Mouse (Mus musculus) B cell, adult 2 months (primary cell): ENCODE measurements at regions not wholly inside any gene's neighbourhood (a gene's known extent, or its start where the extent isn't known, plus 50 kb on each side); places are given as distances from the start of the nearest gene placed in this dataset.

Experiments used
- DNase-seq, 2 experiments: peaks; one replicate each; pipeline ENCODE4 v3.0.0; 2022

DNA sequence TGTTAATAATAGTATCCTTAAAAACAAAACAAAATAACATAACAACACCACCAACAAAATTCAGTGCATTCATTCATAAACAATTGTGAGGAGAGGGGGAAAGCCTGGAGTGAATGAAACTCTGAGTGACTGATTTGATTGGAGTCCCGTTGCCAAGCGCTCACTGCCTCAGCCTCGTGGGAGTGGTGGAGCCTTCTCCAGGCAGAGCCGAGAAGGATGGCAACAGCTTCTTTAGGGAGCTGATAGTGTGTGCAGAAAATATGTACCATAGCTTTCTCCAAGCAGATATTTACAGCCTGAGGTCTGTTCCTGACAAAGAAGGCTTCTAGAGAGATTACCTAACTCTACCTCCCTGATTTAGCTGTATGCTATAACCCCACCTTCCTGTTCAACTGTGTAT is 266.5 kb upstream of the Pik3r1 start:
- DNase-seq: no peak

DNA sequence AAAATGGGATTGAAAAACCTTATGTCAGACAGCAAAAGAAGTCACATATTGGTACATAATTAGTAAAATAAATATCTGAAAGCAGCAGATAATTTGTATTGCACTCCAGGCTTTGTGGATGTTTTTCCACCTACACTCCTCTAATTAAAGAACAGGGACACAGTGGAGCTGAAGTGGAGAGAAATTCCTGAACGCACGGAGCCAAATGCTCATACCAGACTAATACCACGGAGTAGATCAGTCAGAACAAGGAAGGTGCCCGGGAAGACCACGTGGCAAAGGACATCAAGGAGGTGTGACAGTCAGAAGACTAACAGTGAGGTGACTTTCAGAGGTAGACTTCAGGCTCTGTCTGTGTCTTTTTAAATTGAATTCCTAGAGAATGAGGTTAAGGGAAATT is 268.0 kb upstream of the Pik3r1 start:
- no peak for DNase-seq

DNA sequence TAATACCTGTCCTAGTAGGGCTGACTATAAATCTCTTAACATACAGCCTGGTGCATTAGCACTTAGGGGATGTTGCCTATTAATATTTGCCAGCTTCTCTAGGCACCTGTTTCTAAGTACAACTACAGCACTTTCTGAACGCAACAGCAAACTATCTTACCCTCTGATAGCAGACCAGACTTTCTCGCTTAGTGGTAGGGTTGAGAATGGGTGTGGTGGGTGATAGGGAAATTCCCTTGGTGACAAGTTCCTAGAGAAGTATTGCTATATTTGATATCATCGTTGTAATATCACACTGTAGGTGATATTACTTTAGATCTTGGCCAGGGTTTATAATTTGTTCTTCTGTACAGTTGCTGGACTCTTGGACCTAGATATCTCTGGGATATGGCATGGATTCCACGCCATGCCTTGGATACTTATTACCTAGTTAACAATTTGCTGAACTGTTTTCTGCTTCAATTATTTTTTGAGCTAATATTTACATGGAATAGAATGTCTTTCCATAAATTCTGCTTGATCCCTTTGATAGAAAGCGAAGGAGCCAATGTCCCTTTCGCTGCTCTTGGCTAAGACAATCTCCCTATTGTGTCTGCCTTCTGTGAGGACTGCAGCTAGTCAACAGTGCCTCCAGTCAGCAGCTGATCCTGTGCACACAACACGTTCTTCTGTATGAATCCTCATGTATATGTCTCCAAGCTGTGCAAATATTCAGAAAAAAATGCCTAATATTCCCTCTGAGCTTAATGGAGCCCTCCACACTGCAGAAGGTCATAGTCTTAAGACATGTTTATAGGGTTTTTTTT is 269.0 kb upstream of the Pik3r1 start:
- no peak for DNase-seq

DNA sequence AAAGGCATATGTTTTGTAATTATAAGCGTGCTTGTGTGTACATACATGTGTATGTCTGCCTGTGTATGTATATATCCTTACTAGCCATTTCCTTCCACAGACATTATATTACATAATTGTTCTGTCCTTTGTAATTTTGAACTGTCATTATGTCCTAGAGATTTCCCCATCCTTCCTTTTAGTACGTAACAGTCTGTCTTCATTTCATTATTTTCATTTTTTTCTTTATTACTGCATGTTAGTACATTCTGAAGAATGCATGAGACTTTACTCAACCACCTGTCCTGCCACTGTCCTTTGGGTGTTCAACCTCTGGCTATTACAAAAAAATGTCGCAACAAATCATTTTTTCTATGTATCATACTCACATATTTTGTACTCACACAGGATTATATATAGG is 292.2 kb upstream of the Pik3r1 start:
- no peak for DNase-seq

DNA sequence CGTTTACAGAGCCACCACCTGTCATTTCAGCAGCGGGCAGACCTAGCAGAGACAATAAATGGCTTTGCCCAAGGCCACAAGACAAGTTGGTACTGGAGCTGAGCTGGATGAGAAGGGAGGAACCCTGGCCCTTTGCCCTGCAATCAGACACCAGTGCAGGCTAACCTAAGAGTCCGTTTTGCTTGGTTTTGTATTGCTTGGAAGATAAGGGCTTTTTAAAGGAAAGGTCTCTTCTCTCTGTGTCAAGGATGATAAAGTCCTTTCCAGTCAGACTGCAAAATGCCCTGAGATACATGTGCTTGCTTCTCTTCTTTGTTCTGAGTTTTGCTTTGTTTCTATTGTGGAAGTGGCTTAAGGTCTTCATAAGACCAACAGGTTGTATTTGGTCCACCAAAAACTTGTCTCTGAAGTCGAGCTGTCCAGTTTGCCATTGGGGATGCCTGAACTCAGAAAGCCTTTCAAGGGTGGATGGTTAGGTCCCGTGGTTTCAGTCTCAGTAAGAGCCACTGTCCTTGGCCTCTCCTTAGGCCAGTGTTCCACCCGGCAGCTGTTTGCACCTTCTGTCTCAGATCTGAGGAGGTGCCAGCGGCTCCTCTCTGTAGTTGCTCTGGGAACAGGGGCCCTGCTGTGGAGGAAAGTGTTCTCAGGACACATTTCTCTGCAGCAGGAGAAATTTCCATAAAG is 296.7 kb upstream of the Pik3r1 start:
- DNase-seq: no peak

DNA sequence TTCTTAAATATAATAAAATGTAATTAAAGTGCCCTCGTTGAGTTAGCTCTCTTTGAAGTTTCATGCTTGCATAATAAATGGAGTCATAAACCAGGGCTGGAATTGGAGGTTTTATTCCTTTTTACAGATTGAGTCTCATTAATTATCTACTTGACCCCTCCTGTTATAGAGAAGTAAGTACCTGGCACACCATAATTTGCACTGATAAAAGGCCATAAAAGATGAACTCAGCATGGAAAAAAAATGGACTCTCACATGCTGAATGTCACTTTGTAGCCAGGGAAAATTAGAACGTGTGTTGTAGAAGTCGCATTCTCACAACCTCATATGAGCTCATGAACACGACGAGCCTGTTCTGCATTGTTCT is 297.2 kb upstream of the Pik3r1 start:
- DNase-seq: no peak

DNA sequence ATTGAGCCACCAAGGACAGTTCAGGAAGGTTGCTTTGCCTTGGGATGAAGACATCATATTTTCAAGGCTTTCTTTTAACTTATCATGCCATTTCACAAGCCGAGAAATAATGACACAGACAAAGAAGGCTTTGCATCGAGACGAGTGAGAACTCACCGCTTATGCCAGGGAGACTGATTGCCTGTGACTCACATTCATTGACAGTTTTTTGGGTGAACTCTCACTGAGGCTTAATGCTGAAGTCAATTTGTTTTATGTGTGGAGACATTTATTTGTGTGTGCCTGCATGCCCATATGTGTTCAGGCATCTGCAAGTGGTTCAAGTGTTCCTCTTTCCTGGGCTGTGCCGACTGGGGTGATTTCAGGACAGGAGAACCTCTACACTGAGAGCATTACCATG is 297.8 kb upstream of the Pik3r1 start:
- DNase-seq: no peak

DNA sequence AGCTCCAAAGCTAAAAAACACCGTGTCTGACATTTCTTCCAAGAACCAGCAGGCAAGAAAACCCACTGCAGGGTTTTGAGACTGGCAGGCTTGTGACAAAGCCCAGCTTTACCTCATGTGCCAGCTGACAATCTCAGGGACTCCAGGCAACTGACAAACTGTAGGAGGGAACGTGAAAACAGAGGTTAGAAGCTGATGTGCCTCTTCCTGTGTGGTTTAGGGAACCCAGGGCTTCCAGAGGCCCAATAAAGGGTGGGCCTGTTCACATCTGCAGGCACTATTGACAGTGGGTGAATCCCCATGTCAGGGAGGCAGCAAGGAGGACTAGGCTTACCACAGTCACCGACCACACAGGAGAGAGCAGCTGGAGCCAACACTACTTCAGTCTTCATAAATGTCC is 302.7 kb upstream of the Pik3r1 start:
- DNase-seq: no peak

DNA sequence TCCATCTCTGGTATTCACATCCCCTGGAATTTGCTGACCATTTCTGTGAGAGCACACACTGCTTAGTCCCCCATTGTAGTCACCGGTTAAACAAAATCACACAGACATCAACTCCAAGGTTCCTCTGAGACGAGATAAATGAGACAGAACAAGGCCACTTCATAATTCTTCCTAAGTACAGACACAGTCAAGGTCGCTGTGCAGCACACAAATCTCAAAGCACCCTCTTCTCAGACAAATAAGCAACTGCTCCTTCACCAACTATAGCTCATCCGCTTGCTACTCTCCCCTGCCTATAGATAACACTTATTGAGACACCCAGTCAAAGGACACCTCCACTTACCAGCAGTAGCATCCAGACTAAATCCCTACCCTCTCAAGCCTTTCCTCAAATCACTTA is 304.3 kb upstream of the Pik3r1 start:
- no peak for DNase-seq

DNA sequence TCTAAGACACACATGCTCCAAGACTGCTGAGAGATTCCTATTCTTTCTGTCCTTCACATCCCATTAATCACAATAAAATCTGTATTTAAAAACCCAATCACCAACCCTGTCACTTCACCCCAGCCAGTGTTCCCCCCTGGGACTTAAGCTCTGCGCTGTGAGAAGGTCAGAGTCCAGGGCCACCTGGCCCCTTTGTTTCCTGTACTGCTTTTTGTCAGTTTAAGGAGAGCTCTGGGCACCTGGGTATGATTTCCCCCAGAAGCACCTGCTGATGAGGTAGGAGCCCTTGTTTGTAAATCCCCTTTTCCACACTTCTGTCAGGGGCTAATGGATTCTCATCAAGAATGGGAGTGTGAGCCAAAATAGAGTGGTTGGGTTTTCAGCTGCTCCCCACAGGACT is 319.7 kb upstream of the Pik3r1 start:
- DNase-seq: no peak

DNA sequence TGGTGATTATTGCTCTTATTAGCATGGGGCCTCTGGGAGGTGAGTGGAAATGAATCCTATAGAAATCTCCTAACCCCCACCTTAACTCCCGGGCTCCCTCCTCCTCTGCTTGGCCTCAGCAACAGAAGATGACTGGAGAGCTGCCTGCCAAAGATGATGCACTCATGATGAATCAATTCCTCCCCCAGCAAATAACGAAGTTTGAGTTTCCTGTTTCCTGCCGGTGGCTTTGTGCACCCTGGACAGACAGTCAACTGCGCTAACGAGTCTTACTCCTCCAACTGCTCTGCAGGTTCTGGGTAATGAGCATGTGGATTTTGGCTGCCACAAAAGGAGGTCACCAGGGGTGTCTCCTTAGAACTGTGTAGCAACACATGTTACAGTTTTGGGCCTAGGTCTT is 321.5 kb upstream of the Pik3r1 start:
- no peak for DNase-seq

DNA sequence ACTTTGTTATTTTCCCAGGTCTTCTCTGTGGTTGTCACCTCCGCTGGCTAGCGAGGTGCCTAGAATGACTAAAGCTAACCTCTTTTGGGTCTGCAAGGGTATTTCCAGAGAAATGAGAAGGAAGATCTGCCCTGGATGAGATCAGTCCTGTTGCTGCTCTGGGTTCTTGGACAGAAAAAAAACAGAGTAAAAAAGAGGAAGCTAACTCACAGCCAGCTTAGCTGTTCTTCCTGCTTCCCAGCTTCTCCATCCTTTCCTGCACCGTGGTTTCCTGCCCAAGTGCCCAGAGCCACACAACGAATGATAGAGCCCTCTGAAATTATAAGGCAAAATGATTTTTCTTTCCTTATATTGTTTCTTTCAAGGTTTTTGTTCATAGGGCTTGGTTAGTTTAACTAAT is 326.2 kb upstream of the Pik3r1 start:
- DNase-seq: no peak

DNA sequence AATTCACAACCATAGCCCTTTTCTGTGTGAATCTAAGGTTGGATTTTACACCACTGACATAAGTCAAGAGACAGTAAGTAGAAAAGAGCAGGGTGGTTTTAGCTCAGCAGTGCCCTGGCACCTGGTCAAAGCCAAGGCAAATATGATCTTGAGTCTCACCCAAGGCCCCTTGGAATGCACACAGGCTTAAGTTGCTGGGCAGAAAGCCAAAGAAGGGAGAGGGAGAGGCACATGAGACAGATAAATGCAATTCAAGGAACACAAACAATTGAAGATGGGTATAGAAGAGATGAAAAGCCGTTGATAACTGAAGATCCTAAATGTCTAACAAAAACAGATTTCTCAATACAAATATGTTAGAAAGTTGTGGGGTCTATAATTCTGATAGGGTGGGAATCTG is 335.1 kb upstream of the Pik3r1 start:
- no peak for DNase-seq

DNA sequence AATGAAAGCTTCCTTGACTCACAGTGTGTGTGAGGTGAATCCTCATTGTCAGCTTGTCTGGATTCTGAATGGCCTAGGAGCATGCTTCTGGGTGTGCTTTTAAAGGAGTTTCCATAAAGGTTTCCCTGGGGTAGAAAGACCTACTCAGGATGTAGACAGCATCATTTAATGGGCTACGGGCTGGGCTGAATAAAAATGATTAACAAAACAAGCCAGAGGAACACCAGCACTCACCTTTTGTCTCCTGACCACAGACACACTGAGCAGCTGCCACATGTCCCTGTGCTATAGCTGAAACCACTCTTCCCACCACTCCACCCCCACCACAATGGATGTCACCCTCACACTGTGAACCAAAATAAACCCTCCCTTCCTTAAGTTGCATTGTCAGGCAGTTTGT is 338.2 kb upstream of the Pik3r1 start:
- no peak for DNase-seq

DNA sequence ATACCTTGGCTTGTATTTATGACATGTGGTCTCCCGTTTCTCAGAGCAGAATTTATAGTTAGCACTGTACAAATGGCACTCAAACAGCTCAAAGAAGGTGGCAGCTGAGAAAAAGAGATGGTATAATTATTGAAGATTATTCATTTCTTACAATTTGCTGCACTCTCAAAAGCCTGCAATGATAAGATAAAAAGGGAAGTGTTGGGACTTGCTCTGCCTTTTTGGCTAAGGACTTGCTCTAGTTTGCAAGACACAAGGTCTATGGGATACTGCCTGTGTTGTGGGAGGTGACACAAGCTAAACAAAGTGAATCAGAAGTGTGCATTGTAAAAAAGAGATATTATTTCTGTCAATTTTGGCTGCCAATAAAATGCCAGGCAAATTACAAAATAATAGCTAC is 340.2 kb upstream of the Pik3r1 start:
- no peak for DNase-seq

DNA sequence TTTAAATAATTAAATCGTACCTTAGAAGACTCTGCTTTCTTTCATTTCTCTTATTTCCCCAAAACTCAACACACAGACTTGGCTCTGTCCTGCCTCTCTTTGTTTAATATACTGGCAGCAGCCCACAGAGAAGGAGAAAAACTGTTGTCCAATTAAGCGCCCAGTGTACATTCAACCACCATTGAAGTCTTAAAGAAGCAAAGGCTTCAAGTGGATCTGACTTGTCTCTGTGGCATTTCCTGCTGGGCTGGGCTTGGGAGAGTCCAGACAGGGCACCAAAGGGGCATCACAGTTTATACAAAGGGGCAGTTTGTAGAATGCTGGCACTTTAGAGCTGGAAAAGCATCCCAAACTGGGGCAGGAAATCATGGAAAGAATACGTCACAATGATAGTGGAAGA is 340.9 kb upstream of the Pik3r1 start:
- no peak for DNase-seq

DNA sequence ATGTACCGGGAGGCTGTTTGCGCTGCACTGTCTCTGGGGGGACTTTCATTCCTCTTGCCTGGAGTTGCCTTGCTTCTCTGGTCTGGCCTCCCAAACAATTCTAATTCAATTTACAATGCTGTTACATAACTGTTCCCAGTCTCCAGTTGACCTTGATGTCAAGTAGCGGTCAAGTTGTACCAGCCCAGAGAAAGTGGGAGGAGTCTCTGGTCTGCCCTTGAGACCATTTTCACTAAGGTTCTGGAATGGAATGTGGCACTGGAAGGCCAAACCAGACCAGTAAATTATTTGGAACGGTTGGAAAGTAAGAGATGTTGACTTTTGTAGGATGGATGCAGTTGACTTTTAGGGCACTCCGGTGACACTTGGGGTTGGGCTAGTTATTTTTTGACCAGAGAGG is 345.9 kb upstream of the Pik3r1 start:
- DNase-seq: no peak

DNA sequence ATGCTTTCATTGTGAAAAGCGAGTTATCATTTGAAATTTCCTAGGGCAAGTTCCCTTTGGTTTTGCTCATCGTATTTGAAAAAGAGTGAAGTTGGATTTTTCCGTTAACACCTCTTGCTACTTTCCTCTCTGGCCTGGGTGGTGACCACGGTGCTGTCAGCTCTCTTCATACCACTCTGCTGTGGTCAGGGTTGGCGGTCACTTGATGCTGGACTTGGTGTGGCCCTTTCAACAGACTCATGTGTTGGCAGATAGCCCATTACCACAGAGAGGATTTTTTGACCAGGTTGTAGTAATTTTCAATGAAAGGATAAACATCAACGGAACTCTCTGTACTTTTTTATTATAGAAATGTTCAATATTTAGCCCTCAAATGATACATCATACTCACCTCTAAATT is 354.3 kb upstream of the Pik3r1 start:
- no peak for DNase-seq

DNA sequence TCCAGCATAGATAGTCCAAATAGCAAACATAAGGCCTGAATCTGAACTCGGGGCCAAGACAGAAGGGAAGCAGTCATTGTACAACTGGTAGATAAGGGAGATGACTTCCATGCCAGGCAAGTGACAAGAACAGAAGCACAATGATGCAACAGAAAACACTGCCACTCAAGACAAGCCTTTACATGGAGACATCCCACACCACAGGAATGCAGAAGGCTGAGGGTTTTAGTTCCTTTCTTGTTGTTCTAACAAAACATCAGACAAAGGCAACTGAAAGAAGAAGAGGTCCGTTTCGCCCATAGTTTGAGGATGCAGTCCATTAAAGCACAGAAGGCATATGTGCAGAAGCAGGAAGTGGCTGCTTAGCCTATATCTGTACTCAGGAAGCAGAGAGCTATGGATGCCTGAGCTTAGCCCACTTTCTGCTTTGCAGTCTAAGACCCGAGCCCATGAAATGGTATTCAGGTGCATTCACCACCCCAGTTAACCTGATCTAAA is 360.0 kb upstream of the Pik3r1 start:
- no peak for DNase-seq

DNA sequence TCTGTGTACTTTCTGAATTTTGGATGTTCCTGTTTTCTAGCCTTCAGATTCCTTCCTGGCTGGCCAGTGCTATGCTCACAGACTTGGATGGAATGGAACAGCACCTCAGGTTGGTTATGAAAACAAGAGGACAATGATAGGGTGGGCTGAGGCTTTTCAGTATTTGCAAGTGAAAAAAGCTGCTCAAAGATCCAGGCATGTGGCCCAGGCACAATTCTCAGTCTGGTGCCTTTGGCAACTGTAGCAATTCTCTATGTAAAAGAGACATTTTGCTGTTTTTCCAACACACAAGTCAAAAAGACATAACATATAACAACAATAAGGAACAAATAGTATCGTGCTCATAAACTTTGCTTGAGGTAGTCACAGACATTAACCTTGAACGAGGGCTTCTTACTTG is 363.4 kb upstream of the Pik3r1 start:
- DNase-seq: no peak

DNA sequence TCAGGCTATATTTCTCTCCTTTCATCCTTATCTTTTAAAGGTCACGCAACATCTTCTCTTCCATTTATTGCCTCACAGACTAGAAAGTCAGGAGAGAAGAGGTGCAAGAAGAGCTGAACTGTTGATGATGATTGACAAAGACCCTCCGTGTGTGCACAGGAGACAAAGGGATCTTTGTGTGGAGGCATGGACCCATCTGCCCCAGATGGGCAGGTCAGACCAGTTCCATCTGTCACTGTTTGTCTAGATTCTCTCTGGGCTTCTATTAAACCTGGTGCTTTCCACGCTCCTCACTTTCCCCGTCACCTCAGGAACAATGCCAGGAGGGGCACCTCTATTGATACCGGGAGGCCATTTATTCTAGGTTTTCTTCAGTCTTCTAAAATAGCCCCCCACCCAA is 364.1 kb upstream of the Pik3r1 start:
- DNase-seq: no peak

DNA sequence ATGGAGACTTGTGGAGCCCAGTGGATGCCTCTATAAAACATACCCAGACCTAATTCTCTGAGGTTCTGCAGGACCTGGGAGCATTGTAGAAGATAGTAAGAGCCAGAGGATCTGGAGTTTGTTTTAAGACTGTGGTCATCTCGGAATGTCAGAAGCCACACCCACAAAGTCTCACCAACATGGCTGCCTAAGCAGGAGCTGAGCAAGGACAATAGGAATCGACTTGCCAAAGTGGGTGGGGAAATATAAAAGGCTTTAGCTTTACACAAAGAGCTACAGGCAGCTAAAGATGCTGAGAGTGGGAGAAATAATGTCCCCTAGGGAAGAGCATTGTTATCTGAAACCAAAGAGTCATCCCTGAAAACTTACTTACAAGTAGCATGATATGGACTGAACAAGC is 364.7 kb upstream of the Pik3r1 start:
- no peak for DNase-seq

DNA sequence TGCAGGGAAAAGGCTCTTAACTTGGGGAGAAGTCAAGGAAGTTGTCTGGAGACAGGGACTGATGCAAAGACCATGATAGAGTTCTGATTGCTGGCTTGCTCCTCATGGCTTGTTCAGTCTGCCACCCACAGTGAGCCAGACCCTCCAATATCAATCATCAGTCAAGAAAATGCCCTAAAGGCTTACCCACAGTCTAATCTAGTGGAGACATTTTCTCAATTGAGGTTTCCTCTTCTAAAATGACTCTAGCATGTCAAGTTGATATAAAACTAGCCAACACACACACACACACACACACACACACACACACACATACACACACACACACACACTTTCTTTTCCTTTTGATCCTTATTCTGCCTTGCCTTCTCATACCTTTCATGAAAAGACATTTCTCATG is 367.2 kb upstream of the Pik3r1 start:
- no peak for DNase-seq

DNA sequence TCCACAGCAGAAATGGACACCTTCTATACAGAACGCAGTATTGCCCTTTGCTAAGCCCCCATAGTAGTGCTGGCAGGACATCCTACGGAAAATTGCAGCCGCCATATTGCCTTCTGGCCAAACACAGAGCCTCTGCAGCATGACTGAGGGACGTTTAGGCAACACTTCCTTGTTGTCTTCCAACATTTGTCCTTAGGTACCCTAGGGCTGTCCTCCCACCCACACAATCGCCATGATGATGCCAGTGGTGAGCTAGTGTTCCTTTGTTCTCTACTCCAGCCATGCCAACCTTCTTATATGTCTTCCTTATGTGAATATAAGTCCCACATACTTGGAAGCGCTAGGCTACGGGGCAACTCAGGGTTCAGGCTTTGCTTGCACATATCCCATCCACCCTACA is 375.0 kb upstream of the Pik3r1 start:
- no peak for DNase-seq

DNA sequence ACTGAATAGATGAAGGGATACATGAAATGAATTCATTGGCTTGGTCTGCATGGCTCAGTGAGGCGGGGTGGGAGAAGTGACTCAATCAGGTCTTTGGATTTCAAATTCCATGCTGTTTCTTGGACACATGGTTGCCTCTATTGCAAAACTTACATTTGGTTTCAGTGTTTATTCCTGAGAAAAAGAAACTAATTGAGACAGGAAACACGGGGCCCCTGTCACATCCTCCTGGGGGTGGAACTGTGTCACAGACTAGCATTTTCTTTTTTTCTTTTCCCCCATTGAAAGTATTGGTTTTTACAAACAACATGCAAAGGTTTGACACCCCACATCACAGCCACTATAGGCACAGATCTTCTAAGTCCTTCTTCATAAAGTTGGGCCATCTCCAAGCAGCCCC is 375.8 kb upstream of the Pik3r1 start:
- DNase-seq: no peak
